Mouse (Mus musculus) limb, embryonic 10.5 days (tissue): Measurements from ENCODE around the gene Nrxn3. TPM values are rescaled to one million over a fixed set of nuclear protein-coding genes. Genes with fewer than 3 reads are reported as not detected.

Experiments
- DNase-seq: peaks from one replicate; pipeline ENCODE4 v3.0.0-alpha.2; 2017; ENCODE audit warnings: low spot score
- H3K27ac ChIP-seq: fragments of 300-500 bp; sonication (generic); 2 replicates; pipeline ENCODE4 v1.5.1; 2016; ENCODE audit warnings: mild to moderate bottlenecking
- H3K27me3 ChIP-seq: fragments of 300-500 bp; sonication (generic); 2 replicates; pipeline ENCODE4 v1.6.1; 2016; ENCODE audit warnings: low read depth, mild to moderate bottlenecking; ENCODE audit not compliant: poor library complexity, severe bottlenecking
- H3K36me3 ChIP-seq: fragments of 300-500 bp; sonication (generic); 2 replicates; pipeline ENCODE4 v1.6.1; 2016; ENCODE audit warnings: mild to moderate bottlenecking, moderate library complexity
- H3K4me1 ChIP-seq: fragments of 300-500 bp; sonication (generic); 2 replicates; pipeline ENCODE4 v1.6.1; 2016
- H3K4me3 ChIP-seq: fragments of 300-500 bp; sonication (generic); 2 replicates; pipeline ENCODE4 v1.5.1; 2016; ENCODE audit warnings: mild to moderate bottlenecking, moderate library complexity
- H3K9me3 ChIP-seq: fragments of 300-500 bp; sonication (generic); replicated peaks from 2 replicates; pipeline ENCODE4 v1.6.1; 2016; ENCODE audit warnings: mild to moderate bottlenecking
- WGBS: fragments of 180-500 bp; shearing (Covaris S2); methylation state at CpG from one replicate; pipeline ENCODE4 v1.1.7; 2016; 5-methylcytosine and 5-hydroxymethylcytosine counted together
- polyA plus RNA-seq: library from polyadenylated mRNA; unstranded; fragments of >200 nt; fragmentation: Nextera tagmentation; extraction: Ambion mirVana; gene quantifications from 2 replicates; pipeline ENCODE4 v1.2.1, GENCODE M21; 2016

Nrxn3 gene
- polyA plus RNA-seq, 1 experiment from 2014 or later, result 0.48 TPM

DNA sequence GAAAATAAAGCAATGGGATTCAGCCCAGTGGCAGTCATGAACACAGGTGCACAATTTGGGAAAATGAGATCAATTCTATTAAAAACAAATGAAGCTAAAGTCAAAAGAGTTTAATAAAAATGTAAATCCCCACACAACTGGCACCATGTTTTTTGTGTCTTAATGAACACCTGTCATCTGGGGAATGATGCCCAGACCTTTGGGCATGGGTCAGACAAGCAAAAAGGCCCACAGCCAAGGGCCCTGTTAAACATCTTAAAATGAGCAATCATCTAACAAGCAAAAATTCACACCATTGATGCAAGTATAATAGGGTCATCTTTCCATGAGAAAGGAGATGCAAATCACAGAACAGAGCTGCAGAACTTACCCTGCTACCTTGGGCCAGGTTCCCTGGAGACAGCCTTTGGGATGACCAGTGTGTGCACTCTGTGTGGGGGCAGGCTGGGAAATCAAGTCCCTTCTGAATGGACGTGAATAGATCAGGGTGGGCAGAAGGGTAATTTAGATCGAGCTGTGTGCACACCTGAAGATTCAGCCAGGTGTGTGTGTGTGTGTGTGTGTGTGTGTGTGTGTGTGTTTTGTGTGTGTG is 1223.3 kb downstream of the Nrxn3 start:
- no peaks in the 10 kb centered on the region for H3K36me3 ChIP-seq
- DNase-seq, result no peak
- 68% methylated on average over 2 of the region's 2 CpGs for WGBS
- H3K4me1 ChIP-seq, result no peaks in the 10 kb centered on the region
- H3K27ac ChIP-seq, result no peak overlapping the region
- H3K9me3 ChIP-seq, result no peaks in the 10 kb centered on the region
- no peak overlapping the region for H3K4me3 ChIP-seq
- H3K27me3 ChIP-seq, result no peaks in the 10 kb centered on the region

DNA sequence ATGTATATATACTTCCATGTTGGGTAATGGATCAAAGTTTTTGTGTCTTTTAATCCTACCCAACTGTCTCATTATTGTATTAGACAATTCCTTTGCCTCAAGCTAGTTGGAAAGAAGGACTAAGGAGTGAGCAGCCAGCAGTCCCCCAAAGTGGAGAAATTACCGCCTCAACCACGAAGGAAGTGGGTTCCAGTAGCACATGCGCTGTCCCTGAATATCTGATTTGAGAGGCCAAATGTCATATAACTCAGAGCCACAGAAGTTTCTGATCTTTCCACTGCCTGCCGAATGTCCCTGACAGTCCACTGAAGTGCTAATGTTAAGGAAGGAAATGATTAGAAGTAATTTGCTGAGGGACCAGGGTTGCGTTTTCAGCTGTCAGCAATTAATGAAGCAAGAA is 1223.8 kb downstream of the Nrxn3 start:
- Histone ChIP-seq H3K9me3 (no peaks in the 10 kb centered on the region), H3K4me3 (no peak overlapping the region), H3K36me3 (no peaks in the 10 kb centered on the region), H3K27ac (no peak overlapping the region), H3K27me3 (no peaks in the 10 kb centered on the region), H3K4me1 (no peaks in the 10 kb centered on the region)
- 29% methylated on average over 5 of the region's 5 CpGs for WGBS
- DNase-seq, result no peak

DNA sequence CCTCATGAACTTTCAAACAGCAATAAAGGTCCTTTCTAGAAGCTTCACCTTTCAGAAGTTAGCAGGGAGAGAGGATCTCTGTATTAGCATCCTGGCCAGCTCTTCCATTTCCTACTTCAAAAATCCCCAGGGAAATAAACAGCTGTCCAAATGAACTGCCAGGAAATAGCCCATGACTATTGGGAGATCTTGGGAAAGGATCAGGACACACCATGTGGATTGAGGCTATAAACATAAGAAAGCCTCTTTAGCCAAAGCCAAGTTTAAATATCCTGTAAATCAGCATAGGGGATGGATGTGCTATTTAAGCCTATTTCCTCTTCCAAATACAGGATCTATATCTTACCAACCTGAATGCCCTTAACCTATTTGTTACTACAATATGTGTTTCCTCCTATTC is 1230.6 kb downstream of the Nrxn3 start:
- no peak overlapping the region for H3K27ac ChIP-seq
- no peaks in the 10 kb centered on the region for H3K4me1 ChIP-seq
- no peaks in the 10 kb centered on the region for H3K36me3 ChIP-seq
- no peaks in the 10 kb centered on the region for H3K9me3 ChIP-seq
- H3K27me3 ChIP-seq, result no peaks in the 10 kb centered on the region
- no peak overlapping the region for H3K4me3 ChIP-seq
- DNase-seq, result no peak

DNA sequence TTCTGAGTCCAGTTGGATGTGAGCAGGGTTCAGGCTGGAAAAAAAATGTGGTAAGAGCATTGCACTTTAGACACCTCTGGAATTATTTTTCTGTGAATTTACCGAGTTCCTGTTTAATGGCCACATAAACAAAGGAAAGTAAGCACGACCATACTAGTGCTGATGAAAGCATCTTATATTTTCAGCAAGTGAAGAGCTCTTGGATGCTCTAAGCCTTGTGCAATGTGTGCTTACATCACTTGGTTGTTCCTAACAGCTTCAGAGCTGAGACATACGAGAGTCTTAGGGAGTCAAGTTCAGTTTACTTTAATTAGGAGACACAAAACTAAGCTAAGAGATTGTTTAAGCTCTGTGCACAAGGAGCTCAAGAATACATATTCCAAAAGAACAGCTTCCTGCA is 1231.0 kb downstream of the Nrxn3 start:
- H3K9me3 ChIP-seq, result no peaks in the 10 kb centered on the region
- no peaks in the 10 kb centered on the region for H3K4me1 ChIP-seq
- no peak overlapping the region for H3K4me3 ChIP-seq
- no peak for DNase-seq
- 70% methylated on average over 3 of the region's 3 CpGs for WGBS
- no peaks in the 10 kb centered on the region for H3K27me3 ChIP-seq
- no peak overlapping the region for H3K27ac ChIP-seq
- H3K36me3 ChIP-seq, result no peaks in the 10 kb centered on the region

DNA sequence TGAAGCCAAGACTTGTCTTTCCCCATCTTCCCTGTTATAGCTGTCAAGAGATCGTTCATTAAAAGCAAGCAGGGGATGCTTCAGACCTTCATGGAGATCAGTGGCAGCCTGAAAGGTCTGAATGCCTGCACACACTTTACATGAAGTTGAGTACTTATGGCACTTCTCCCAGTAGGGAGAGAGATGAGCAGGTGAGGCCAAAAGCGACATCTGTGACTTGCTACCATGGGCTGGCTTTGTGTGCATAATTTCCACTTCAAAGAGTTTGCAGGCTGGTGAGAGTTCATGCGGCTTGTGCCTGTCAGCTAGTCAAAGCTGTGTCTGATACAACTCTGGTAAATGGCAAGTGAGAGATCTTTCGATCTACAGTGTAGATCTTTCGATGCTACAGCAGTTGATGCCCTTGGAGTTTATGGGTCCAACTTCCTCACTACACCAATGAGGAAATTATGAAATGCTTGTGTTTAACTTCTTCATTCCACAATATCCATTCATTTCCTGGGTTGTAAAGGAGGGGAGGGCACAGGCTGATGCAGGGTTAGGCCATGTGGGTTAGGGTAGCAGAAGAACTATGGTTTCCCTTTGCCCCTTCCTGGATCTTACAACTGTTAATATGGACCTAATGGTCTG is 1231.9 kb downstream of the Nrxn3 start:
- H3K27me3 ChIP-seq, result no peaks in the 10 kb centered on the region
- WGBS, result 60% methylated on average over 5 of the region's 5 CpGs
- H3K36me3 ChIP-seq, result no peaks in the 10 kb centered on the region
- H3K4me1 ChIP-seq, result no peaks in the 10 kb centered on the region
- H3K9me3 ChIP-seq, result no peaks in the 10 kb centered on the region
- H3K4me3 ChIP-seq, result no peak overlapping the region
- no peak overlapping the region for H3K27ac ChIP-seq
- DNase-seq, result no peak

DNA sequence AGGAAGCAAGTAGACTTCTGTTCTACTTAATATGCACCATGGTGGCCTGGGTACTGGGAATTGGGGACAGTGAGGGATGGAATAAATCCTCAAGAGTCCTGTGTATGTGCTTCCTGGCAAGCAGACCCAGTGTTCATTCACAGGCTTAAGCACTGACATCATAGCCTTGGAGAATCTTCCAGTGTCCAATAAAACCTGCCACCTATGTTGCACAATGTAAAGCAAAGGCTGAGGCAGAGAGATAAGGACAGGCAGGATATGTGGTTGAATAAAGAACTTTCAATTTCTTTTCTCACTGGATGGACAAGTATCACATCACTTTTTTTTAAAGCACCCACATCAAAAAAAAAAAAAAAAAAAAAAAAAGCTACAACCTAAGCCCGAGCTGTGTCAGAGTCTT is 1240.4 kb downstream of the Nrxn3 start:
- Histone ChIP-seq H3K27ac (no peak overlapping the region), H3K4me3 (no peak overlapping the region), H3K4me1 (no peaks in the 10 kb centered on the region), H3K27me3 (no peaks in the 10 kb centered on the region), H3K9me3 (no peaks in the 10 kb centered on the region), H3K36me3 (no peaks in the 10 kb centered on the region)
- WGBS, result 64% methylated on average over 1 of the region's 1 CpGs
- DNase-seq, result no peak

DNA sequence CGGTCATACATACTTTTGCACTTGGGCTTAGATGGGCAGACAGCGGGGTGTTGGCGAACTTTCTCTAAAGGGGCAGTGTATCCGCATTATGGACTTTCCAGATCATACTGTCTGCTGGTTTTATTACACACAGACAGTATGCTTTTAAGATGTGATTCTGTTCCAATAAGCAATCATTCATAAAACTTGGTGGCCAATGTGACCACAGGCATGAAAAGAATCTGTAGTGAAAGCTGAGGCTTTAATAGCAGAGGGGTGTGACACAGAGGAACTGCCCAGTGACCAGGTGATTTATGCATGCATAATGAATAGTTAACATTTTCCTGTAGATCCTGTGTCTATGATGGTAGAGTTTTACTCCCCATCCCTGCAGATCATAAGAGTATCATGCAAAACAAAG is 1254.0 kb downstream of the Nrxn3 start:
- Histone ChIP-seq H3K4me3 (no peak overlapping the region), H3K36me3 (no peaks in the 10 kb centered on the region), H3K27me3 (no peaks in the 10 kb centered on the region), H3K27ac (no peak overlapping the region), H3K9me3 (no peaks in the 10 kb centered on the region), H3K4me1 (no peaks in the 10 kb centered on the region; the same call in 1 of the 2 replicates)
- no peak for DNase-seq
- 96% methylated on average over 4 of the region's 4 CpGs for WGBS

DNA sequence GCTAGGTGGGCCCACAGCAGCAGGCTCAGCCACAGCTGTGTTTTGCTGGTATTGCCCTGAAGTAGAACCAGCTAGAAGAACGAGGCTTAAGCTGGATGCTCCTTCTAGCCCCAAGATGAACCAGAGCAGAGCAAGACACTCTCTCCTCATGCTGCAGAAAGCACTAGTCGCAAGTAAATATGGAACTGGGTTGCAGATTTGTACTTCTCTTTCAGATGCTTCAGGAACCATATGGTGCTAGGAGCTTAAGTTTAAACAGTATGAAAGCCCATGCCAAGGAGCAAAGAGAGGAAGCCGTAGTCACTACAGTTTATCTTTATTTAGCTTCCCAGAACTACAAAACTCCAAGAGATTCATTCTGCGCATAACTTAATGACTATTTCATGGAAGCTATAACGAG is 1254.8 kb downstream of the Nrxn3 start:
- Histone ChIP-seq H3K36me3 (no peaks in the 10 kb centered on the region), H3K4me3 (no peak overlapping the region), H3K27ac (no peak overlapping the region), H3K9me3 (no peaks in the 10 kb centered on the region), H3K27me3 (no peaks in the 10 kb centered on the region), H3K4me1 (no peaks in the 10 kb centered on the region; the same call in 1 of the 2 replicates)
- WGBS, result 82% methylated on average over 5 of the region's 5 CpGs
- DNase-seq, result no peak

DNA sequence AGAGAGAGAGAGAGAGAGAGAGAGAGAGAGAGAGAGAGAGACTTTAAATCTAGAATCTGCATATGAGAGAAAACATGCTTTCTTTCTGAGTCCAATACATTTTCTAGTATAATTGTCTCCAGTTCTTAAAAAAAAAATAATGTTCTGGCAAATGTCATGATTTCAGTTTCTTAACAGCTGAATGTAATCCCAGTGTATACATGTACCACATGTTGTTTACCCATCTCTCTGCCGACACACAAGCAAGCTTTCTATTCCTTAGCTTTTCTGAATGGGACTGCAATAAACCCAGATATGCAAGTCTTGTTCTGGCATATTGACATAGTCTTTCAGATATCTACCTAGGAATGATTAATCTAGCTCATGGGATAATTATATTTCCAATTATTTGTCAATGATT is 1256.5 kb downstream of the Nrxn3 start:
- WGBS, result 94% methylated on average over 1 of the region's 1 CpGs
- no peaks in the 10 kb centered on the region for H3K36me3 ChIP-seq
- H3K27ac ChIP-seq, result no peak overlapping the region
- H3K9me3 ChIP-seq, result no peaks in the 10 kb centered on the region
- H3K4me1 ChIP-seq, result no peaks in the 10 kb centered on the region; the same call in 1 of the 2 replicates
- DNase-seq, result no peak
- H3K4me3 ChIP-seq, result no peak overlapping the region
- H3K27me3 ChIP-seq, result no peaks in the 10 kb centered on the region

DNA sequence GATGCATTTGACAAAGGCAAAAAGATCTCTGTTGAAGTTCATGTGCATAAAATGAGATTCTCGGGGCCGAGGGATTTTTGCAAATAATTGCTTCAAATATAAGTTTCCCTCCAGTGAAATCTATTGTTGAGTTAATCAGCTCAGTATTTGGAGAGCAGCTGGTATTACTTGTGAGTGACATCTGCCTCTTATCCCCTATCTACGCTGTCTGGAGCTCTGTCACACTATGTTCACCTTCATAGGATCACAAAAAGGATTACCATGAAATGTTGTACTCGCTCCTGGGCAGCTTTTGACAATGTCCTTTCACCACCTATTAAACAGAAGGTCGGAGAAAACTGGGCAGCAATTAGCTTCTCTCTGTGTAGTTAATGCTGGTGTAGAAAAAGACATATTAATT is 1259.8 kb downstream of the Nrxn3 start:
- 82% methylated on average over 5 of the region's 5 CpGs for WGBS
- Histone ChIP-seq H3K9me3 (no peaks in the 10 kb centered on the region), H3K36me3 (no peaks in the 10 kb centered on the region)

DNA sequence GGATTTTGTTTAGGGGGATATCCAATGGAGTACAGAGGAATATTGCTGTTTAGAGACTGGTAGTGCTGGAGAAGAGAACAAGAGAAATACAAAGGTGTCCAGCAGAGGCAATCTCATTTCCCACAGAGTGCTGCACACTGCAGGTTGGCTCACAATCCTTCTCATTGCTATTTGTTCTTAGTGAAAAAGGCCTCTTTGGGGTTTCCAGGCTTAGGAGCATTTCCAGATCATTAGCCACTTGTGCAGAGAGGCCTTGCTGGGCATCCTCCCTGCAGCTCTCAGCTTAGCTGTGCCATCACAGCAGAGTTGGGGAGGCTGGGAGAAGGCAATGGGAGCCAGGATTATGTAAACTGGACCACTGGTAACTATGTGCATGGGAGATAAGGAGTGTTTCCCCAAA is 1260.7 kb downstream of the Nrxn3 start:
- H3K4me1 ChIP-seq, result no peaks in the 10 kb centered on the region
- no peaks in the 10 kb centered on the region for H3K36me3 ChIP-seq
- no peak overlapping the region for H3K4me3 ChIP-seq
- H3K9me3 ChIP-seq, result no peaks in the 10 kb centered on the region
- no peak for DNase-seq
- no peaks in the 10 kb centered on the region for H3K27me3 ChIP-seq
- H3K27ac ChIP-seq, result no peak overlapping the region

More for the DNA sequence above, 1259.8 kb downstream of the Nrxn3 start:
- Histone ChIP-seq H3K27ac (no peak overlapping the region), H3K4me1 (no peaks in the 10 kb centered on the region; the same call in 1 of the 2 replicates), H3K27me3 (no peaks in the 10 kb centered on the region), H3K4me3 (no peak overlapping the region)
- no peak for DNase-seq

DNA sequence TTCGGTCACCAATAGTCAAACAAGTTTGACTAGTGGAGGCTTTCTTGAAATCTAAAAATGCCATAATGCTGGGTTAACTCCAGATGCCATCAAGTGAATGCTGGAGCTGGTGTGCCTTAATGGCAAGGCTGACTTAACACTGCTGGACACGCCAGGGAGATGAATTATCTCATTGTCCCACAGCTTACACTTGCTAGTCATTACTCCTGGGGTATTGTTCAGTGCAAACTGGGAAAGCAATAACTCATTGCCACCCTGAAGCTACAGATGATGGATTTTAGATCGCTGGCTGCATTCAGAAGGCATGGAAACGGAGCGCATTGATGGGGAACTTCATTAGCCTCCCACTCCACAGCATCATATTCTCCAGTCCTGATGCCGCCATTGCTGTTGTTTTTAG is 1263.5 kb downstream of the Nrxn3 start:
- Histone ChIP-seq H3K36me3 (no peaks in the 10 kb centered on the region), H3K27me3 (no peaks in the 10 kb centered on the region), H3K9me3 (no peaks in the 10 kb centered on the region), H3K27ac (no peak overlapping the region), H3K4me3 (no peak overlapping the region), H3K4me1 (peaks cover 5% of the 10 kb centered on the region; the same call in 1 of the 2 replicates)
- WGBS, result 87% methylated on average over 6 of the region's 6 CpGs
- DNase-seq, result no peak

DNA sequence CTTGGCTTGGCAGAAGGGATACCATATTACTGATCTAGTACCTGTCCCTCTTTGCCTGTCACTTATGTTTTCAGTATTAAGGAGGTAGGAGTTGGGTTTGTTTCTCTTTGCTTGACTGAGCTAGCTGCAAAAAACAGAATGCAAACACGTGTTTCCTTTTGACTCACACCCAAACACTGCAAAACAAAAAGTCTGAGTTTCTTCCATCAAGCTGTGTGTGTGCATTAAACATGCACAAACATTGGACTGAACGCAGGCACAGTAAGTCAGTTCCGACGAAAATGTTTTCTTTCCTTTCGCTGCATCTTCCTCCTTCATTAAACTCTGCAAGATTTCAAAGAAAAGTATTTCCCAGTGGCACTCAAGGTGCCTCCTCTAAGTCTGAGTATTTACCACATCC is 1270.6 kb downstream of the Nrxn3 start:
- no peak overlapping the region for H3K27ac ChIP-seq
- H3K36me3 ChIP-seq, result no peaks in the 10 kb centered on the region
- H3K27me3 ChIP-seq, result no peaks in the 10 kb centered on the region
- no peak for DNase-seq
- H3K9me3 ChIP-seq, result no peaks in the 10 kb centered on the region
- H3K4me1 ChIP-seq, result peaks cover 5% of the 10 kb centered on the region; the same call in 1 of the 2 replicates
- 87% methylated on average over 5 of the region's 5 CpGs for WGBS
- no peak overlapping the region for H3K4me3 ChIP-seq

DNA sequence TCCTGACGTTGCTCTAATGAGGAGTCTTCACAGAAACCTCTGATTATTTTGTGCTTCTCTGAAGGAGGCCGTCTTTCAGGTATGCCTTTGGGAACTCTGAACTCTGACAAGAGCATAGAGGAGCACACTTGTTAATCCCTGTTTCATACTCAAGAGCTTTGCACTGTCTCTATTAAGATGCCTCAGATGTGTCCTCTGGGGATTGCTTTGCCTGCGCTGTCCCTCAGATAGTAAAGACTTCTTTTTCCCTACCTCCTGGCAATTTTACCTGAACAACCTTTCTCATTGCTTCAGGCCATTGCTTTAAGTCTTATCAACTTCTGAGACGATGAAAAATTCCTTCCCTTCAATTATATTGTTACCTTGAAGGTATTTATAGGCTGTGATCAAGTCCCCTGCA is 1272.7 kb downstream of the Nrxn3 start:
- H3K27ac ChIP-seq, result no peak overlapping the region
- no peaks in the 10 kb centered on the region for H3K9me3 ChIP-seq
- H3K4me1 ChIP-seq, result no peaks in the 10 kb centered on the region
- H3K36me3 ChIP-seq, result no peaks in the 10 kb centered on the region
- DNase-seq, result no peak
- no peaks in the 10 kb centered on the region for H3K27me3 ChIP-seq
- no peak overlapping the region for H3K4me3 ChIP-seq
- 82% methylated on average over 4 of the region's 4 CpGs for WGBS
